Mouse (Mus musculus): ENCODE measurements around the gene Sox13. TPM values are rescaled to one million over a fixed set of nuclear protein-coding genes. Genes with fewer than 3 reads are reported as not detected.

Gene Sox13
- polyA plus RNA-seq, 1 experiment from 2014 or later, result 5.8 TPM

GRCm38 (mm10) chr1:133380347-133381065, 43.7 kb downstream of the Sox13 start:
- Histone ChIP-seq H3K9me3 (ENCODE audit: control insufficient read depth, low read length) (no peaks in the 10 kb centered on the region), H3K27ac (no peak overlapping the region), H3K4me3 (replicated peaks; ENCODE audit: low read length) (no peak overlapping the region), H3K4me2 (replicated peaks) (no peak overlapping the region), H3K9ac (no peak overlapping the region), H3K4me1 (replicated peaks; ENCODE audit: control insufficient read depth, insufficient read depth, low read length) (no peaks in the 10 kb centered on the region), H3K36me3 (replicated peaks; ENCODE audit: control insufficient read depth, insufficient read depth) (0 out of 2 replicates have a peak, but pooled peaks cover 15% of the 10 kb centered on the region), H3K27me3 (ENCODE audit: control insufficient read depth, insufficient read depth, low read length) (no peaks in the 10 kb centered on the region)
- WGBS, result 70% methylated on average over 14 of the region's 14 CpGs
- no peak for ATAC-seq (ENCODE audit: low FRiP score)
- peak; percentile 73 for DNase-seq (ENCODE audit: low spot score)

GRCm38 (mm10) chr1:133379986-133380320, 44.2 kb downstream of the Sox13 start:
- Histone ChIP-seq H3K9me3 (ENCODE audit: control insufficient read depth, low read length) (no peaks in the 10 kb centered on the region), H3K4me1 (replicated peaks; ENCODE audit: control insufficient read depth, insufficient read depth, low read length) (no peaks in the 10 kb centered on the region), H3K9ac (no peak overlapping the region), H3K36me3 (replicated peaks; ENCODE audit: control insufficient read depth, insufficient read depth) (0 out of 2 replicates have a peak, but pooled peaks cover 15% of the 10 kb centered on the region), H3K27ac (no peak overlapping the region), H3K4me2 (replicated peaks) (no peak overlapping the region), H3K4me3 (replicated peaks; ENCODE audit: low read length) (no peak overlapping the region), H3K27me3 (ENCODE audit: control insufficient read depth, insufficient read depth, low read length) (no peaks in the 10 kb centered on the region)
- DNase-seq (ENCODE audit: low spot score) (no peak), ATAC-seq (ENCODE audit: low FRiP score) (no peak)
- 74% methylated on average over 3 of the region's 3 CpGs for WGBS

GRCm38 (mm10) chr1:133379254-133379985, 44.8 kb downstream of the Sox13 start:
- H3K4me1 ChIP-seq (replicated peaks; ENCODE audit: control insufficient read depth, insufficient read depth, low read length), result no peaks in the 10 kb centered on the region
- H3K27me3 ChIP-seq (ENCODE audit: control insufficient read depth, insufficient read depth, low read length), result no peaks in the 10 kb centered on the region
- no peak for ATAC-seq (ENCODE audit: low FRiP score)
- WGBS, result 60% methylated on average over 10 of the region's 10 CpGs
- no peak overlapping the region for H3K9ac ChIP-seq
- H3K9me3 ChIP-seq (ENCODE audit: control insufficient read depth, low read length), result no peaks in the 10 kb centered on the region
- H3K27ac ChIP-seq, result no peak overlapping the region
- no peak for DNase-seq (ENCODE audit: low spot score)
- no peak overlapping the region for H3K4me3 ChIP-seq (replicated peaks; ENCODE audit: low read length)
- 0 out of 2 replicates have a peak, but pooled peaks cover 12% of the 10 kb centered on the region for H3K36me3 ChIP-seq (replicated peaks; ENCODE audit: control insufficient read depth, insufficient read depth)
- H3K4me2 ChIP-seq (replicated peaks), result no peak overlapping the region

- Histone ChIP-seq H3K4me3 (replicated peaks; ENCODE audit: low read length) (no peak overlapping the region), H3K36me3 (replicated peaks; ENCODE audit: control insufficient read depth, insufficient read depth) (no peaks in the 10 kb centered on the region), H3K4me2 (replicated peaks) (no peak overlapping the region), H3K9me3 (ENCODE audit: control insufficient read depth, low read length) (no peaks in the 10 kb centered on the region), H3K4me1 (replicated peaks; ENCODE audit: control insufficient read depth, insufficient read depth, low read length) (no peaks in the 10 kb centered on the region), H3K9ac (no peak overlapping the region), H3K27ac (no peak overlapping the region), H3K27me3 (ENCODE audit: control insufficient read depth, insufficient read depth, low read length) (no peaks in the 10 kb centered on the region)
- WGBS, result 88% methylated on average over 5 of the region's 5 CpGs
- ATAC-seq (ENCODE audit: low FRiP score) (no peak), DNase-seq (ENCODE audit: low spot score) (no peak)
These were observed 46.6 kb downstream of the Sox13 start for GRCm38 (mm10) chr1:133377547-133377946.

GRCm38 (mm10) chr1:133375696-133376346, 48.4 kb downstream of the Sox13 start:
- H3K9ac ChIP-seq, result no peak overlapping the region
- no peak overlapping the region for H3K27ac ChIP-seq
- H3K27me3 ChIP-seq (ENCODE audit: control insufficient read depth, insufficient read depth, low read length), result no peaks in the 10 kb centered on the region
- H3K9me3 ChIP-seq (ENCODE audit: control insufficient read depth, low read length), result no peaks in the 10 kb centered on the region
- DNase-seq (ENCODE audit: low spot score) (no peak), ATAC-seq (ENCODE audit: low FRiP score) (no peak)
- no peaks in the 10 kb centered on the region for H3K36me3 ChIP-seq (replicated peaks; ENCODE audit: control insufficient read depth, insufficient read depth)
- no peaks in the 10 kb centered on the region for H3K4me1 ChIP-seq (replicated peaks; ENCODE audit: control insufficient read depth, insufficient read depth, low read length)
- H3K4me2 ChIP-seq (replicated peaks), result no peak overlapping the region
- 61% methylated on average over 10 of the region's 10 CpGs for whole genome bisulfite sequencing
- H3K4me3 ChIP-seq (replicated peaks; ENCODE audit: low read length), result no peak overlapping the region

- H3K4me3 ChIP-seq (replicated peaks; ENCODE audit: low read length), result no peak overlapping the region
- no peaks in the 10 kb centered on the region for H3K9me3 ChIP-seq (ENCODE audit: control insufficient read depth, low read length)
- H3K27ac ChIP-seq, result no peak overlapping the region
- DNase-seq (ENCODE audit: low spot score), result no peak
- peaks cover 14% of the 10 kb centered on the region; the same call in 1 of the 2 replicates for H3K4me1 ChIP-seq (replicated peaks; ENCODE audit: control insufficient read depth, insufficient read depth, low read length)
- H3K27me3 ChIP-seq (ENCODE audit: control insufficient read depth, insufficient read depth, low read length), result no peaks in the 10 kb centered on the region
- 75% methylated on average over 8 of the region's 8 CpGs for WGBS
- no peak overlapping the region for H3K4me2 ChIP-seq (replicated peaks)
- ATAC-seq (ENCODE audit: low FRiP score), result no peak
- H3K9ac ChIP-seq, result no peak overlapping the region
- H3K36me3 ChIP-seq (replicated peaks; ENCODE audit: control insufficient read depth, insufficient read depth), result no peaks in the 10 kb centered on the region
These were observed 52.1 kb downstream of the Sox13 start for GRCm38 (mm10) chr1:133372113-133372512.

- Histone ChIP-seq H3K27me3 (ENCODE audit: control insufficient read depth, insufficient read depth, low read length) (no peaks in the 10 kb centered on the region), H3K4me3 (replicated peaks; ENCODE audit: low read length) (no peak overlapping the region), H3K36me3 (replicated peaks; ENCODE audit: control insufficient read depth, insufficient read depth) (no peaks in the 10 kb centered on the region), H3K9ac (no peak overlapping the region), H3K9me3 (ENCODE audit: control insufficient read depth, low read length) (no peaks in the 10 kb centered on the region), H3K4me2 (replicated peaks) (no peak overlapping the region), H3K27ac (no peak overlapping the region), H3K4me1 (replicated peaks; ENCODE audit: control insufficient read depth, insufficient read depth, low read length) (peaks cover 15% of the 10 kb centered on the region; the same call in 1 of the 2 replicates)
- 86% methylated on average over 6 of the region's 6 CpGs for WGBS
- ATAC-seq (ENCODE audit: low FRiP score), result no peak
- no peak for DNase-seq (ENCODE audit: low spot score)
These were observed 52.7 kb downstream of the Sox13 start for GRCm38 (mm10) chr1:133371431-133371830.

- no peak overlapping the region for H3K4me2 ChIP-seq (replicated peaks)
- DNase-seq (ENCODE audit: low spot score) (no peak), ATAC-seq (ENCODE audit: low FRiP score) (no peak)
- H3K27ac ChIP-seq, result no peak overlapping the region
- no peaks in the 10 kb centered on the region for H3K9me3 ChIP-seq (ENCODE audit: control insufficient read depth, low read length)
- no peak overlapping the region for H3K4me3 ChIP-seq (replicated peaks; ENCODE audit: low read length)
- no peaks in the 10 kb centered on the region for H3K36me3 ChIP-seq (replicated peaks; ENCODE audit: control insufficient read depth, insufficient read depth)
- H3K9ac ChIP-seq, result no peak overlapping the region
- 84% methylated on average over 4 of the region's 4 CpGs for WGBS
- H3K27me3 ChIP-seq (ENCODE audit: control insufficient read depth, insufficient read depth, low read length), result peaks cover 4% of the 10 kb centered on the region; the same call in 1 of the 2 replicates
- peaks cover 15% of the 10 kb centered on the region; the same call in 1 of the 2 replicates for H3K4me1 ChIP-seq (replicated peaks; ENCODE audit: control insufficient read depth, insufficient read depth, low read length)
These were observed 53.8 kb downstream of the Sox13 start for GRCm38 (mm10) chr1:133370352-133370751.

- peaks cover 15% of the 10 kb centered on the region for H3K27me3 ChIP-seq (ENCODE audit: control insufficient read depth, insufficient read depth, low read length)
- H3K9ac ChIP-seq, result no peak overlapping the region
- H3K4me2 ChIP-seq (replicated peaks), result no peak overlapping the region
- no peak overlapping the region for H3K4me3 ChIP-seq (replicated peaks; ENCODE audit: low read length)
- no peaks in the 10 kb centered on the region for H3K36me3 ChIP-seq (replicated peaks; ENCODE audit: control insufficient read depth, insufficient read depth)
- H3K9me3 ChIP-seq (ENCODE audit: control insufficient read depth, low read length), result no peaks in the 10 kb centered on the region
- WGBS, result 61% methylated on average over 10 of the region's 10 CpGs
- DNase-seq (ENCODE audit: low spot score) (no peak), ATAC-seq (ENCODE audit: low FRiP score) (no peak)
- no peak overlapping the region for H3K27ac ChIP-seq
- H3K4me1 ChIP-seq (replicated peaks; ENCODE audit: control insufficient read depth, insufficient read depth, low read length), result peaks cover 25% of the 10 kb centered on the region
These were observed 55.5 kb downstream of the Sox13 start for GRCm38 (mm10) chr1:133368644-133369043.
